In the genomic region with DNA sequence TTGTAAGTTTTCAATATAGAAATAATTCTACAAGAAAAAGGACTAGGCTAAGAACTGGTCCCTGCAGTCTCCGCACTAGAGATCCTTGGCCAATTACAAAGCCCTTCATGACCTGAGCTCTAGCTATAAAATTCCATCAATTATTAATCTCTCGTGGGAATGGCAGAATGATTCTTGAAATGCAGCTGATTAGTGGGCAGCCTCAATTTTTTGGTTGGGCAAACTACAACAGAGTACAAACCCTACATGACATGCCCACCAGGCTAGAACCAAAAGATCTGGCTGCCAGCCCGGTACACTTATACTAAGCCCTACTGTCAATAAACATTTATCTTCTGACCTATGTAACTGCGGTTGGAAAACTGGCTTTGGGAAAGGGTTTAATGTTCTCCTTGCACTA, we compare ENCODE assay signal across 21 mouse cellular contexts. TPM values are rescaled to one million over a fixed set of nuclear protein-coding genes. Genes with fewer than 3 reads are reported as not detected.
DNase-seq lines count a peak whose midpoint lies in the region; ATAC-seq and TF ChIP-seq lines count a peak whose summit lies in the region.
"Had no signal": no experiment of that assay in that cellular context is flagged by ENCODE, and none has a peak within 500 bp of the region (broad histone marks: within the 10 kb centered on the region; RNA-seq: fewer than 3 reads in every experiment).

No protein-coding gene starts in this region.

- DNase-seq in embryonic facial prominence, embryonic 14.5 days (ENCODE audit: low spot score): peak; percentile 79
- DNase-seq in embryonic facial prominence, embryonic 10.5 days (ENCODE audit: low spot score): no peak
- DNase-seq in lung, postnatal 25 days (ENCODE audit: low spot score): no peak
- no peak for DNase-seq in hindbrain, postnatal 0 days (ENCODE audit: low spot score)
- no peak for DNase-seq in left cerebral cortex, postnatal 14 days (ENCODE audit: low spot score in 2 of 2)
- DNase-seq: adrenal gland, adult 2 months; cerebellum, adult 9-10 months; embryo, embryonic 11 days; gastrocnemius, postnatal 14 days; layer of hippocampus, adult 9-11 months; left cerebral cortex, postnatal 4 days; lung, postnatal 14 days; spleen, adult 18-20 months had no signal

- H3K27me3 ChIP-seq in embryonic facial prominence, embryonic 14.5 days (replicated peaks; ENCODE audit: control insufficient read depth, insufficient read depth, low read length): no peaks in the 10 kb centered on the region
- no peaks in the 10 kb centered on the region for H3K27me3 ChIP-seq in embryonic facial prominence, embryonic 10.5 days (replicated peaks; ENCODE audit: low read depth, poor library complexity, severe bottlenecking)
- no peaks in the 10 kb centered on the region for H3K27me3 ChIP-seq in lung, embryonic 15.5 days
- no peaks in the 10 kb centered on the region for H3K27me3 ChIP-seq in kidney, embryonic 15.5 days
- no peaks in the 10 kb centered on the region for H3K27me3 ChIP-seq in small intestine, adult 2 months (ENCODE audit: control insufficient read depth, insufficient read depth, low read length)
- no peaks in the 10 kb centered on the region for H3K27me3 ChIP-seq in hindbrain, postnatal 0 days (ENCODE audit: insufficient read depth, low read length)
- H3K27me3 ChIP-seq: hindbrain, embryonic 12.5 days; midbrain, embryonic 12.5 days had no signal

- intact Hi-C loops in left cerebral cortex, postnatal 14 days (cut with DNase I): no loop called here

- peaks cover 22% of the 10 kb centered on the region; the same call in 1 of the 2 replicates for H3K36me3 ChIP-seq in embryonic facial prominence, embryonic 14.5 days (ENCODE audit: control insufficient read depth, insufficient read depth, low read length)
- H3K36me3 ChIP-seq in embryonic facial prominence, embryonic 10.5 days (replicated peaks): peaks cover 29% of the 10 kb centered on the region
- H3K36me3 ChIP-seq in lung, embryonic 15.5 days: 0 out of 2 replicates have a peak, but pooled peaks cover 2% of the 10 kb centered on the region
- H3K36me3 ChIP-seq in kidney, embryonic 15.5 days: peaks cover 18% of the 10 kb centered on the region
- H3K36me3 ChIP-seq in small intestine, adult 2 months (ENCODE audit: control insufficient read depth, insufficient read depth, low read length): peaks cover 14% of the 10 kb centered on the region
- 0 out of 2 replicates have a peak, but pooled peaks cover 9% of the 10 kb centered on the region for H3K36me3 ChIP-seq in hindbrain, postnatal 0 days (ENCODE audit: insufficient read depth, low read length)

- TF ChIP-seq CTCF in small intestine, adult 2 months (IDR thresholded peaks at IDR 0.05; ENCODE audit: extremely low read depth, insufficient read length, insufficient replicate concordance, low read depth, low read length): no peak
- TF ChIP-seq CTCF in hindbrain, postnatal 0 days (IDR thresholded peaks at IDR 0.05; ENCODE audit: low read depth): no peak

- 63% methylated on average over 4 of the region's 4 CpGs for WGBS in embryonic facial prominence, embryonic 14.5 days
- 91% methylated on average over 4 of the region's 4 CpGs for WGBS in embryonic facial prominence, embryonic 10.5 days
- WGBS in lung, embryonic 15.5 days: 52% methylated on average over 4 of the region's 4 CpGs
- WGBS in kidney, embryonic 15.5 days: 54% methylated on average over 4 of the region's 4 CpGs
- WGBS in small intestine, adult 2 months: 24% methylated on average over 4 of the region's 4 CpGs
- 52% methylated on average over 4 of the region's 4 CpGs for WGBS in hindbrain, postnatal 0 days

- H3K4me1 ChIP-seq in embryonic facial prominence, embryonic 14.5 days (ENCODE audit: control insufficient read depth, insufficient read depth, low read length): no peaks in the 10 kb centered on the region
- no peaks in the 10 kb centered on the region for H3K4me1 ChIP-seq in embryonic facial prominence, embryonic 10.5 days
- H3K4me1 ChIP-seq in lung, embryonic 15.5 days: peaks cover 10% of the 10 kb centered on the region
- H3K4me1 ChIP-seq in kidney, embryonic 15.5 days: peaks cover 14% of the 10 kb centered on the region
- peaks cover 31% of the 10 kb centered on the region for H3K4me1 ChIP-seq in small intestine, adult 2 months (ENCODE audit: control insufficient read depth, insufficient read depth, insufficient read length, low read length)
- no peaks in the 10 kb centered on the region for H3K4me1 ChIP-seq in hindbrain, postnatal 0 days (ENCODE audit: insufficient read depth, low read length)
- H3K4me1 ChIP-seq: hindbrain, embryonic 12.5 days; midbrain, embryonic 12.5 days had no signal

- no peak overlapping the region for H3K9ac ChIP-seq in embryonic facial prominence, embryonic 14.5 days (ENCODE audit: low read depth, low read length)
- no peak overlapping the region for H3K9ac ChIP-seq in lung, embryonic 15.5 days
- H3K9ac ChIP-seq in kidney, embryonic 15.5 days: no peak overlapping the region
- no peak overlapping the region for H3K9ac ChIP-seq in hindbrain, postnatal 0 days (replicated peaks; ENCODE audit: low read length)
- H3K9ac ChIP-seq: hindbrain, embryonic 12.5 days; midbrain, embryonic 12.5 days had no signal

- no peak overlapping the region for H3K27ac ChIP-seq in embryonic facial prominence, embryonic 14.5 days (replicated peaks; ENCODE audit: low read depth, low read length)
- no peak overlapping the region for H3K27ac ChIP-seq in embryonic facial prominence, embryonic 10.5 days (replicated peaks)
- H3K27ac ChIP-seq in lung, embryonic 15.5 days: peak overlapping the region; percentile 19; the same call in 1 of the 2 replicates
- peak overlapping the region; percentile 57 for H3K27ac ChIP-seq in kidney, embryonic 15.5 days
- H3K27ac ChIP-seq in small intestine, adult 2 months (ENCODE audit: insufficient read depth, low read depth, low read length): peak overlapping the region; percentile 100
- no peak overlapping the region for H3K27ac ChIP-seq in hindbrain, postnatal 0 days
- H3K27ac ChIP-seq: heart, embryonic 10.5 days; hindbrain, embryonic 12.5 days; midbrain, embryonic 12.5 days had no signal

- no peak overlapping the region for H3K4me2 ChIP-seq in embryonic facial prominence, embryonic 14.5 days (ENCODE audit: low read depth, low read length)
- no peak overlapping the region for H3K4me2 ChIP-seq in lung, embryonic 15.5 days
- H3K4me2 ChIP-seq in kidney, embryonic 15.5 days: no peak overlapping the region
- no peak overlapping the region for H3K4me2 ChIP-seq in hindbrain, postnatal 0 days (ENCODE audit: low read depth, low read length)
- H3K4me2 ChIP-seq: hindbrain, embryonic 12.5 days; midbrain, embryonic 12.5 days had no signal

- H3K4me3 ChIP-seq in embryonic facial prominence, embryonic 14.5 days (ENCODE audit: low read depth, low read length): no peak overlapping the region
- no peak overlapping the region for H3K4me3 ChIP-seq in embryonic facial prominence, embryonic 10.5 days
- H3K4me3 ChIP-seq in lung, embryonic 15.5 days: no peak overlapping the region
- H3K4me3 ChIP-seq in kidney, embryonic 15.5 days (replicated peaks): no peak overlapping the region
- no peak overlapping the region for H3K4me3 ChIP-seq in small intestine, adult 2 months (ENCODE audit: low read depth, low read length)
- H3K4me3 ChIP-seq in hindbrain, postnatal 0 days (ENCODE audit: low read length): no peak overlapping the region
- H3K4me3 ChIP-seq: erythroblast, embryonic 14.5 days; heart, embryonic 10.5 days; hindbrain, embryonic 12.5 days; midbrain, embryonic 12.5 days had no signal

- peak; percentile 44 for ATAC-seq in embryonic facial prominence, embryonic 14.5 days (ENCODE audit: low read depth)
- 0 out of 2 replicates have a peak, but pooled peaks have one; percentile 39 for ATAC-seq in lung, embryonic 15.5 days (ENCODE audit: borderline replicate concordance, extremely low read depth, low FRiP score, low TSS enrichment)
- peak; percentile 69 for ATAC-seq in kidney, embryonic 15.5 days (replicated peaks; ENCODE audit: low FRiP score)
- no peak for ATAC-seq in hindbrain, postnatal 0 days

- no peak for TF ChIP-seq POLR2A in small intestine, adult 2 months (IDR thresholded peaks at IDR 0.05; ENCODE audit: low read depth, low read length)

- no peaks in the 10 kb centered on the region for H3K9me3 ChIP-seq in embryonic facial prominence, embryonic 14.5 days (ENCODE audit: control insufficient read depth, low read length)
- no peaks in the 10 kb centered on the region for H3K9me3 ChIP-seq in embryonic facial prominence, embryonic 10.5 days
- no peaks in the 10 kb centered on the region for H3K9me3 ChIP-seq in lung, embryonic 15.5 days
- H3K9me3 ChIP-seq in kidney, embryonic 15.5 days (replicated peaks): no peaks in the 10 kb centered on the region
- no peaks in the 10 kb centered on the region for H3K9me3 ChIP-seq in hindbrain, postnatal 0 days (ENCODE audit: low read length)
- H3K9me3 ChIP-seq: heart, embryonic 10.5 days; hindbrain, embryonic 12.5 days; midbrain, embryonic 12.5 days had no signal

RNA-seq across cellular contexts. Expression of a gene that starts 29.0 kb away (rescaled TPM):
- polyA plus RNA-seq in embryonic facial prominence, embryonic 14.5 days (2014; fragmentation: Nextera tagmentation; extraction: Ambion mirVana): 64.9 and 70.4 TPM in 2 replicates
- 36.6 and 37.2 TPM in 2 replicates for polyA plus RNA-seq in embryonic facial prominence, embryonic 10.5 days (2016; fragmentation: Nextera tagmentation; extraction: Ambion mirVana)
- 74.0 and 84.1 TPM in 2 replicates for polyA plus RNA-seq in lung, embryonic 15.5 days (2015; fragmentation: Nextera tagmentation; extraction: Ambion mirVana)
- 56.6 and 59.0 TPM in 2 replicates for polyA plus RNA-seq in kidney, embryonic 15.5 days (2015; fragmentation: Nextera tagmentation; extraction: Ambion mirVana)
- polyA plus RNA-seq in small intestine, adult 2 months (2012; rRNA removed): 1.4 and 4.3 TPM in 2 replicates
- total RNA-seq in hindbrain, postnatal 0 days (2014; rRNA removed): 34.8 and 55.1 TPM in 2 replicates
- 116 and 122 TPM in 2 replicates for polyA plus RNA-seq in hindbrain, postnatal 0 days (2015; fragmentation: Nextera tagmentation; extraction: Ambion mirVana)
- total RNA-seq in left cerebral cortex, postnatal 14 days (2021): 100 to 1,000 TPM in 1 of 2 experiments, 10 to 100 TPM in 1; 90.6 to 102 TPM

RNA-seq across cellular contexts. Expression of a gene that starts 39.1 kb away (rescaled TPM):
- polyA plus RNA-seq in embryonic facial prominence, embryonic 14.5 days (2014; fragmentation: Nextera tagmentation; extraction: Ambion mirVana): 3.9 and 4.6 TPM in 2 replicates
- polyA plus RNA-seq in embryonic facial prominence, embryonic 10.5 days (2016; fragmentation: Nextera tagmentation; extraction: Ambion mirVana): 0.57 and 0.83 TPM in 2 replicates
- 0.20 and 0.35 TPM in 2 replicates for polyA plus RNA-seq in lung, embryonic 15.5 days (2015; fragmentation: Nextera tagmentation; extraction: Ambion mirVana)
- polyA plus RNA-seq in kidney, embryonic 15.5 days (2015; fragmentation: Nextera tagmentation; extraction: Ambion mirVana): 1.2 and 1.7 TPM in 2 replicates
- not detected in 2 replicates for polyA plus RNA-seq in small intestine, adult 2 months (2012; rRNA removed)
- 0.61 and 1.3 TPM in 2 replicates for total RNA-seq in hindbrain, postnatal 0 days (2014; rRNA removed)
- polyA plus RNA-seq in hindbrain, postnatal 0 days (2015; fragmentation: Nextera tagmentation; extraction: Ambion mirVana): 0.90 and 1.2 TPM in 2 replicates
- total RNA-seq in left cerebral cortex, postnatal 14 days (2021): 1 to 10 TPM in 1 of 2 experiments, under 1 TPM in 1; 0.89 to 1.4 TPM
- total RNA-seq: adrenal gland, adult 2 months had no signal
- polyA plus RNA-seq: erythroblast, embryonic 14.5 days; testis, adult 2 months had no signal

Comparison
In these comparisons a context has a peak if more than half of its experiments do, and no peak if none do; other contexts are left out.
1. H3K27ac ChIP-seq: peak in lung, embryonic 15.5 days (single experiment), kidney, embryonic 15.5 days (single experiment) and small intestine, adult 2 months (single experiment); none in embryonic facial prominence, embryonic 14.5 days (single experiment), embryonic facial prominence, embryonic 10.5 days (single experiment) and hindbrain, postnatal 0 days (single experiment).